Mouse (Mus musculus) frontal cortex, postnatal 36 days (tissue): ENCODE measurements at regions not wholly inside any gene's neighbourhood (a gene's known extent, or its start where the extent isn't known, plus 50 kb on each side); places are given as distances from the start of the nearest gene placed in this dataset.

Experiments
- DNase-seq, 2 experiments: peaks; one replicate each; pipeline ENCODE4 v3.0.0; 2022; ENCODE audit warnings: low spot score in 2 of 2

DNA sequence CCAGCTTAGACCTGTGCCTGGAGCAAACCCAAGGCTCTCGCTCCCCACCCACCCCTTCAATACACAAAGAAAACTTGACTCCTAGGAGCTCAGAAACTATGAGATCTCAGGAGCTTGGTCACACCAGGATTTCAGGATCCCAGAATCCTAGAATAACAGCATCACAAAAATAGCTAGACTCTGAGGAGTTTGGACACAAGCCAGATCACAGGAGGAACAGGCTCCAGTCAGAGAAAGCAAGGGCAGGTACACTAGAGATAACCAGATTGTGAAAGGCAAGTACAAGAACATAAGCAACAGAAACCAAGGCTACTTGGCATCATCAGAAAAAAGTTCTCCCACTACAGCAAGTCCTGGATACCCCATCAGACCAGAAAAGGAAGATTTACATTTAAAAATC is 221.5 kb downstream of the Epha7 start:
- no peak for DNase-seq

DNA sequence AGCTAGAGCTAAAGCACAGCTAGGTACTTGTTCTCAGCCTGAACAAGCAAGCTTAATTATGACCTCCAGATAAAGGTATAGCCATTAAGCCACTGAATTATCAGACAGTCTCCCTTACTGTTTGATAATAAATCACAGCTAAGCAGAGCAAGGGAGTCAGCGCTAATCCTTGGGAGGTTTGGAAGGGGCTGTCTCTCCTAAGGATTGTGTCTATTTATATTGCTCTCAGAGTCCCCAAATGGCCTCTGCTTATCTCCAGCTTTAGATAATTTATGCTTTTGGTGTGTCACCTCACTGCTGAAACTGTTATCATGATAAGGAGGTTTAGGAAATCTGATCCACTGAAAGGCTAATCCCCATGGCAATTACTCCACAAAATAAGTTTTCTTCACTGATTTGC is 227.1 kb downstream of the Epha7 start:
- no peak for DNase-seq

DNA sequence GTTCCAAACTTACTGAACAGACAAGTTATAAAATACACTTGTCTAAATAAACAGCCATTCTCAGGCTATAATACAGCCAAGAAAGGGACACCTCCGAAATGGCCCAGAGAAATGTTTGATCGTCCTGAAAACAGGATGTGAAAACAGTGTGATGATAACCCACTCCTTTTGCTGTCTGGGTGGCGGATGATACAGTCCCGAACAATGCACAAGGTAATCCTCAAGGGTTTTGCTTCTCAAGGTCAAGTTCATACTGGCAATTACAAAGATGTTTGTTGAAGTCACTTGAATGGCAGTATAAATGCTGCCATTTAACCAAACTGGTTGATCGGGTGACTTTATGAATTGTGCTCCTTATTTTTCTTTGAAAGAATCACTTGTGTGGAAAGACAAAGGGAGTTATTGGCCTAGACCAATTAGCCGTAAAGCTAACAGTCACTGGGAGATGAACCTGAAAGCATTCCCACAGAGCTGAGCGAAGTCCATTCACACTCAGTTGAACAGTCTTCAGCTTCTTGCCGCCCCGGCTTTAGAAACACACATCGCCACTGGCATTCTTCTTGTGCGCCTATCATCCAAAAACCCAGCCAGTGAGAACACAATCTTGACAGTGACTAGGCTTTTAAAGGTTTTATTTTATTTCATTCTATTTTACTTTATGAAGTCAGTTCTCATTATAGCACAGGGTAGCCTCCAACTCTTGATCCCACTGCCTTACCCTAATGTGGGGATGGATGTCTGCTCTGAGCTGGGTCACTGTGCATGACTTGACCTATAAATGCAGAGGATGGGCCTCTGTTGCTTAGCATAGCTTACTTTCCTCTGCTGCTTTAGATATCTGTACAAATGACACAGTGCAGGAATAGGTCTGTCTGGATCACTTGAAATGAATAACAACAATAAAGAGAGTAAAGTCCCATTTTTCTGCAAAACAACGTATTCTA is 256.0 kb downstream of the Epha7 start:
- DNase-seq: no peak

DNA sequence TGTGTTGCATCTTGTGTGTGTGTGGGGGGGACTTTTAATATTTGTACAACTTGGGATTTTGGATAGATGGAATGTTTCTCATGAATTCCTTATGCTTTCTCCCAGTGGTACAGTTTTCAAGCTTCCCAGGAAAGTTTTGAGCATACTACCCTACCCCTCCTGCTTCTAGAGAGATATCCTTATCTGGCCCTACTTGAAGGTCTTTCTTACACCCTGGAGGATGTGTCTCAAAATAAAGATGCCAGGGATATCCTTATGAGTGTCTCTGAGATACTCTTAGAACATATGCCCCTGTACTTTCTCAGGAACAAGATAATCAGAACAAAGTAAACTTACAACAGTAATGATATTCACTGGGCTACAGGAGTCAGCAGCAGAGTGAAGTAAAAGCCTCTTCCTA is 261.3 kb downstream of the Epha7 start:
- no peak for DNase-seq

DNA sequence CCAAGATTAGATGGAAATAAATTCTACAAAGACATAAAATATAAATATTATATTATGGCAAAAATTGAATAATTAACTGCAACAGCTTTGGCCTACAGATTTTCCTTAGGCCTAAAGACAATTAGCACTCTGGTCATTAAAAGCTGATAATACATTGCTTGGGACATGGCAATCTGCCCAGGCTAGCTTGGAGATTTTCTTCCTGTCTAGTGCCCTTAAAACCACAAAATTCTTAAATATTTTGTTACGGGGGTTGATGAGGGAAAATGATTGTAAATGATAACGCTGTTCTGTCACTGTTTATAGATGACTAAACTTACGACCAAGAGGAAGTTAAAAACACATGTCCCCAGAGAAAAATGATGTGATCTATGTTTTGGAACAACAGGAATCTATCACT is 261.9 kb downstream of the Epha7 start:
- DNase-seq: no peak

DNA sequence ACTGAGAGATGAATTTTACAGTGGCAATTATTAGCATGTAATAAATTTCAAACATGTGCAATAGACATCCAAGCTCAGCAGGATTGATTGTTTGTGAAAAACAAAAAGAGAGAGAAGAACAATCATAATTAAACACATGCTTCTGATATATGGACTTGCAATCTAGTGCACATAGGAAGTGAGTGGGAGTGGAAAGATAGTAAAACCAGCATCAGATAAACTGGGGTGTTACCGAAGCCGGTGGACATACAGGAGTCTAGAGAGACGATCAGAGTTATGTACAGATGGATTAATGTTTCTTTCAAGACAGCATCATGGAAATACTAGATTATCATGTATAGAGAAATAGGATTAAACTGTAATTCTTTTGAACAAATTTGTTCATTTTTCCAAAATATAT is 263.8 kb downstream of the Epha7 start:
- no peak for DNase-seq

DNA sequence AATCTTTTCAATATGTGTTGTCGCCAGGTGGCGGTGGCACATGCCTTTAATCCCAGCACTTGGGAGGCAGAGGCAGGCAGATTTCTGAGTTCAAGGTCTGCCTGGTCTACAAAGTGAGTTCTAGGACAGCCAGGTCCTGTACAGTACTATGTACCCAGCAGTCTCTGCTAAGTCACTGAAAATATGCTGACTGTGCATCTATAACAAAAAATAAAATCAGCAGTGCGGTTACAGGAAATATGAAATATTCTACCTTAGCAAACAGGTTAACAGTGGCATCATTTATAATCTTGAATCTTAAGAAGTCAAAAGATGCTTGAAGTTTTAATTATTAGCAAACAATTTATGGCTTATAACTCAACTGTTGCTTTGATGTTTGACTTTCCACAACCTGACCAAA is 265.5 kb downstream of the Epha7 start:
- DNase-seq: no peak

DNA sequence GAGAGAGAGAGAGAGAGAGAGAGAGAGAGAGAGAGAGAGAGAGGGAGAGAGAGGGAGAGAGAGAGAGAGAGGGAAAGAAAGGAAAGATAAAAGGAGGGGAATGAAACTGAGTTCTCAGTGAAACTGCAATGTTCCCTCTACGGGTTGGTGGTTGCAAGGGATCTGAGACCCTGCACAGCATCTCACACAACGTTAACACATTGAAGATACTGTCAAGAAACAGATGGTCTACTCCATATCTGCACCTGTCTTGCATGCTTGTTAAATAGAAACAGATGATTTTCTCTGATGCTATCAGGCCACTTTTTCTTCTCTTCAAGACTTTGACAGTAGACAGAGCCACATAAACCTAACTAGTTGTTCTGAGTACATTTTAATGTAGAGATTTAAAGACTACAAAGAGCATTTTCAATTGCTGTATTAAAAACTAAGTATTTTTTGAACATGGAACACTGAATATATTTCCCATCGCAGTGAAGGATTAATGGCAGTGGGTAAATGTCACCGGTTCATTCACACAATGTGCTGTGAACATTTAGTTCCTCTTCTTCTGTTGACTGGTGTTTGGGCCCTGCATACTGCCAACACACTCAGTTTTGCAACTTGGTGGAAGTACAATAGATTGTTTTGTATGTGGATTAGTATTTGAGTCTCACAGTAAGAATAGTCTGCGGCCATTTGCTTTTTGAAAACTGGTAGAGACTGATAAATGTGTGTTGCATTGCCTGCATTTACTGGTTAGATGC is 270.8 kb downstream of the Epha7 start:
- no peak for DNase-seq

DNA sequence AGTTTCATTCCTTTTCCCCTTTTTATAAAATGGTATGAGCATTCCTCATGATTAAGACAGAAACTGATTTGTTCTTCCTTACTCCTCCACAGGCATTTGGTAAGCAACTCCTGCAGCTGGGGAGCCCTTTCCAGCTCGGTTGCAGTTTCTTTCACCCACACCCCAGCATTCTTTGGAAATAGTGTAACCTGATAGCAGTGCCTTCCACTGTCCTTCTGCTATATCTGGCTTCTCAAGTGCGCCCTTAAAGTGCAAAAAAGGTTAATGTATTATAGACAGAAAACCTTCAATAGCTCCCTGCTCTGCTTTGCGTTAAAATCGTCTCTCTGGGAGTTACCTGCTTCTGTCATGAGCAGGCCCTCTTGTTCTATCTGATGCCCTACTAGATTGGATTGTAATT is 278.0 kb downstream of the Epha7 start:
- no peak for DNase-seq

DNA sequence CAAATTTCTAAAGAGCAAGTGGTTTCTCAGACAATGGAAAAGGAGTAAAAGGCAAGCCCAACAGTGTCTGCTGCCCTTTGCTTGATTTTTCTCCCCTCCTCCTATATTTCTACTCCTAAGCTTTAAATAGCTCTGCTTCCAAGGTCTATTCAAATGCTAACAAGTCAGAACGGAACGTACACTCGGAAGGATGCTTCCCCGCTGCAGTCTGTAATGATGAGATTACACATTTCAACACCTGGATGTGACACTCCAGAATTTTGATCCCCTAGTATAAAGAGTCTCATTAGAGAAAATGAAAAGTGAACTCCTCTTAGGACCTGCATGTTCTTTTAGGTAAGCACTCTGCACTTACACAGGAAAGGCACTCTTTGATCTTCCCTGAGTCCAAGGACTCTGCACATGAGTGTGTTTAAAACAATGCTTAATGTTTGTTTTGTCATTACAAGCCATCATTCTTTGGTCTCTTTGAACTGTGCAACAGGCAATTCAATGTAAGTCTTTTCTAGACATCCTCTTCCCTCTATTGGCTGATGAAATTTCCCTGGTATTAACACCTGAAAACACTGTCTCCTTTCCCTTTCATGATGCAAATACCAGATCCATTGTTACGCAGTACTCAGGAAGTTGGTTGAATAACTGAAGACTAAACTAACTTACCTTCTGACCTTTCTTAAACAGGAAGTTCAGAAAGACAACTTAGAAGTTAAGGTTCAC is 278.7 kb downstream of the Epha7 start:
- no peak for DNase-seq

DNA sequence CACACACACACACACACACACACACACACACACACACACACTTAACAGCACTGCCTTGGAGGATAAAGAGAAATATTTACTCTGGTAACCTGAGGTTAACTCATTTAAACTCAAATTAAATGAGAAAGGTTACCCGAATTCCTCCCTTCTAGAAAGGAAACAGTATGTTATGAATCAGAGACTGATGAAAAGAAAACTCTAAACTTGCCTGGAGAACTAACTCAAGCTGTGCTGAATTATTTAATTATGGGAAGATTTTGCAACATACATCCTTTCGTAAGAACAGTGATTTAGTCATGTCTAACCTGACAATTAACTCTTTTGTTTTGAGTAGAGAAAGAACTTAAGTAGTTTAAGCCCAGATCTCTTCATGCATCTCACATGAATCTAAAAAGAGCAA is 289.4 kb downstream of the Epha7 start:
- DNase-seq: no peak

DNA sequence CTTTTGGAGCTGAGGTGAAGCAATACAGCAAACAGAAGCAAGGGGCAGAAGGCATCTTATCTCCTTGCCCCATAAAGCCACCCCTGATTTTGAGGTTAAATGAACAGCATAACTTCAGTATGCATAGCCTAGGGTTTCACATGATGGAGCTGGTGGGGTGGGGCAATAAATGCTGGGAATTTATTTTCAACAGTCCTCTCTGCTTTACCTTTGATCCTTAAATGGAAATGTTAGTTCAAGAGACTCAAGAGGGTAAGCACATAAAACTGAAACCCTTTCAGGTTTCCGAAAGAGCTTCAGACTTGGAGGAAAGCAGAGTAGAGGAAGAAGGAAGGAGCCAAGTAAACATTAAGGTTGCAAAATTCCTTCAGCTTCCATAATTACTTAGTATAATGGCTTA is 290.5 kb downstream of the Epha7 start:
- DNase-seq: no peak

DNA sequence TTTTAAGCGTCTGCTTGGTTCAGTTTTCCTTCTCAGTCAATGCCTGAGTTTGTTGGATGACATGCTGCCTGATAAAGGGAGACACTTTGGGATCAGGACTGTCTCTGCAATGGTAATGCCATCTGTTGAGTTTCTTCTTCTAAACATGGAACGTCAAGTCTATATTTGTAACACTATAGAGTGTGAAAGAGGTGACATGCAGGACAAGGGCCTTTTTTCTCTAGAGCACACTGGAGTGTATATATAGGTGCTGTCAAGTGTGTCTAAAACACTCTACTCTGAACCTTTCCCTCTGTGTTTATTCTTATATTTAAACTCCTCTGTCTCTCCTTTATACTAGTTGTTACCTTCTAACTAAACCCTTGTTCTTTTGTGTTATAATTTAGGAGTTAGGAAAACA is 299.6 kb downstream of the Epha7 start:
- DNase-seq: no peak

DNA sequence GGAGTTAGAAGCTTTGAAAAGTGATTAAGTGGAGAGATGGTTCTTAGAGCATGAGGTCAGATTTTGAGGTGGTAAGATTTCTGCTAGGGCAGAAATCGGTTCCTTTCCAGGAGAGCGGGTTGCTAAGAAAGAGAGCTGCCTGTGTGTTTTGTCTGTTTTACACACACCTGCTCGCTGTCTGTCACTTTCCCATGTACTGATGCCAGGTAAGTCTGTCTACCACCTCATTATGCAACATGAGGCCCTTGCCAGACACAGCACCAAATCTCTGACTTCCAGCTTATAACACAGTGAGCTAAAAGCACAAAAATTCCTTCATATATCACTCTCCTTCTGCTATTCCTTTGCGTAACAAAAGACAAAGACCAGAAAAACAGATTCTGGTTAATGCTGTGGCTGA is 304.1 kb downstream of the Epha7 start:
- no peak for DNase-seq

DNA sequence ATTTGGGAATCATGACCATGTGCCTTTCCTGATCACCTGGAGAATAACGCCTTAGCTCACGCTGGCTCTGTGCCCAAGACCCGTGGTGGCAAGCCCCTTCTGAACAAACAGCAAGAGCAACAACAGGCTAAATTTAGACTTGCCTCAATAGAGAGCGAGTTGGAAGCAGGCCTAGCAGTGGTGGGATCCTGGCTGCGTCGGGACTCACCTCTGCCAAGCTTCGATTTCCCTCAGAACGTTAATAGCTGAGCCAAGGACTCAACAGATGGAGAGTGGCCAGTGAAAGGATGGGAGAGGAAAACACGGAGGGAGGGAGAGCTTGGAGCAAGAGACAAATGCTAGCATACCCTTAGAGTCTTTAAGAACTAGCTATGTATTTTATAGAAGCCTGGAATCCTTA is 305.0 kb downstream of the Epha7 start:
- peak; percentile 13 to 53 for DNase-seq

DNA sequence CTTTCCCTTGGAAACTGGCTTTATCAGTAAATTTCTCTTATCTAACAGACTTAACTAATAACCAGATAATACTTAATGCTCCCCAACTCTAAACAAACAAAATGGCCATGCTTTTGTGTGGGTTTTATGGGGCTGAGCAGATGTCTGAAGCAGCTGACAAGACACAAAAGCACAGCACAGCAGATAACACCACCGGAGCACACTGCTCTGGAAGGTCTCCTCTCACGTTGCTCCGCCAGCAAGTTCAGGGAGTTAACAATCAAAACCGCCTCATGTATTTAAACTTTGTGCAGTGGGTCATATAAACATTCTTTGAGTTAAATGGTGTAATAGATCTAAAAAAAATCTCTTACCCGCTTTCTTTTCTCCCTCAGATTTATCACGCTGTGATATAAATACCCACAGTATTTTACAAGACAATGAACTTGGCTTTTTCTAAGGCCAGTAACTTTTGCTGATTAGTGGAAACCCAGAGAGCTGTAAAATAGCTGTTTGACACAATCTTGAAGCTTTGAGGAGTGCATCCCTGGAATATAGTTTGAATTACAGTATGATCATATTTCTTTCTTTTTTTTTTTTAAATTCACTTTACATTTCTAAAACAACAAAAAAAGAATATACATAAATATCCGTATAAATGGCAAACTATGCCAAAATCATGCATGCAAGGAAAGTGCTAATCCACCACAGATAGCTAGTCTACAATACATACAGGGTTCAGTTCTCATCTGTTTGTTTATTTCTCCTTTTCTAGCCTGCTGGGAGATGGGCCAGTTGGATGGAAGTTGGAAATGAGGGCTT is 305.9 kb downstream of the Epha7 start:
- DNase-seq: no peak

DNA sequence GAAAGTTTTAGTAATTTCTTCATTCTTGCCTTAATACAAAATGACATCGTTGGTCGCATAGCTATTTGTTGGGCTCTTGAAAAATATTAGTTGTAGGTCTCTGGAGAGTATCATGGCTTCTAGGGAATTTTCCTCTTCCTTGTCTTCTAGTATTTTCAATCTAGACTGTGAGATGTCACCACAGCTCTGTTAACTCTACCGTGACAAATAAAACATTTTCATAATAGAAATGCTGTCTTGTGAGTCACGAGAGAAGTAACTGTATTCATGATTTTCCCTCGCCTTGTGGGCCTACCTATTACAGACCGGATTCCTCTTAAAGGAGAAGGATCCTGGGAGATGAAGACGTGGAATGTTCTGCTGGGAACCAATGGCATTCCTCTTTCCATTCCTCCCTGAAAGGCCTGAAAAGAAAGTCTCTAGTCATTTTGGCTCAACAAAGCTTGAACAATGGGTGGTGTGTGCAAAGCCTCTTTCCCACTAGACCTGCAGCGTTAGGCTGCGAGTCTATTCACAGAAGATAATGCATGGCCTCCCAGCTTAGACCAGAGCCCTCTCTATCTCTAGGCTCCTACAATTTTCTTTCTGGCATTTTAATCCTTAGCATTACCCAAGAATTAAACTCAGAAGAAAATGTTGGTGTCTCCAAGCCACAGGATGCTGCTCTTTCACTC is 306.7 kb downstream of the Epha7 start:
- no peak for DNase-seq

DNA sequence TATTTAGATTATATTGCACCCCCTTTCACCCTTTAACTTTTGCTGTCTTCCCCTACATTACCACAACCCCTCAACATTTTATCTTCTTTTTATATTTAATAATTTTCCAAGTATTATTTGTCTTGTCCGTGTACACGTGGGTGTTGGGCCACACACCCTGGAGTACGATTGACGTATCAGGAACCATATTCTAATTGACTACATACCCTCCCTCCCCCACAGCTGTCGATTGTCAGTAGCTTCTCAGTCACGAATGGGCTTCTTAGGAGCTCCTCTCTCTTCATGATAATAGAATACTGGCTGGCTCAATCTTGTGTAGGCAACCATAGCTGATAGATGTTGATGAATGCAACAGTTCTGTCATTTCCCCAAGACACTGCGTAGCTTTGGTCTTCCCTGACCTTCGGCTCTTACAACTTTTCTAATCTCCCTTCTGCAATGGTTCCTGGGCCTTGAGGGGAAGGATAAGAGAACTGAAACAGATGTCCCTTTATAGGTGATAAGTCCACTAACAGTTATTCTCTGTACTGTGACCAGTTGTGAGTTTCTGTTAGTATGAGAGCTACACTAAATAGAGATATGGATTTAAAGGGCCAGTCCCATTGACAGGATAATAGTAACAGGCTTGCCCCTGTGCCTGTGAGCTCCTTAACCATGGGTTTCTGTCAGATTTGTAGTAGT is 310.9 kb downstream of the Epha7 start:
- DNase-seq: no peak

DNA sequence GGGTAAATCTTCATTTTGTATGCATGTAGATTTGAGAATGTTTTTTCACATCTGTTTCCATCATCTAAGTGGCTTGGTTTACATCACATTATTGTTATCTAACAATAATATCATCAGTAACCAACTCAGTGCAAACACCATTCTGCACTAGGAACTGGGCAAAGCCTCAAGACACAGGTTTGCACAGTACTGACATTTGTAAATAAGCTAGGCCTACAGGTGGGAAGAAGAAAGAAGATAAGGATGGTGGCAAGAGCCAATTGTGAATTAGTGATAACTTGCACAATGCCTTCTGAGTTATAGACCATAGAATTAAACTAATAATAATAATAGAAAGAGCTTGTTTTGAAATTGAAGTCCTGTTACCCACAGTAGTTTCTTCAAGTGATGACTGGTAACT is 317.6 kb downstream of the Epha7 start:
- no peak for DNase-seq
